Mouse (Mus musculus) hindbrain, embryonic 14.5 days (tissue): ENCODE results near the gene Phlda1. TPM values are rescaled to one million over a fixed set of nuclear protein-coding genes. Genes with fewer than 3 reads are reported as not detected.

ENCODE experiments used
- ATAC-seq: fragments of 200-750 bp; cut with Nextera tagmentation; 2 replicates; pipeline ENCODE4 v1.8.0; 2017; ENCODE audit warnings: moderate number of reproducible peaks, mild to moderate bottlenecking, moderate TSS enrichment, moderate library complexity; ENCODE audit not compliant: low FRiP score
- DNase-seq: peaks from one replicate; pipeline ENCODE4 v3.0.0-alpha.2; 2015; ENCODE audit warnings: low spot score
- H3K27ac ChIP-seq: fragments of 300-500 bp; sonication (generic); 2 replicates; pipeline ENCODE4 v1.5.1; 2014; ENCODE audit warnings: mild to moderate bottlenecking, moderate library complexity
- H3K27me3 ChIP-seq: fragments of 300-500 bp; sonication (generic); 2 replicates; pipeline ENCODE4 v1.6.1; 2014; ENCODE audit warnings: mild to moderate bottlenecking, low read length, mixed read lengths; ENCODE audit not compliant: control insufficient read depth, insufficient read depth
- H3K36me3 ChIP-seq: fragments of 300-500 bp; sonication (generic); replicated peaks from 2 replicates; pipeline ENCODE4 v1.6.1; 2014; ENCODE audit not compliant: control insufficient read depth, insufficient read depth
- H3K4me1 ChIP-seq: fragments of 300-500 bp; sonication (generic); replicated peaks from 2 replicates; pipeline ENCODE4 v1.6.1; 2014; ENCODE audit warnings: antibody characterized with exemption, low read length, mixed read lengths; ENCODE audit not compliant: control insufficient read depth, insufficient read depth
- H3K4me2 ChIP-seq: fragments of 300-500 bp; sonication (generic); replicated peaks from 2 replicates; pipeline ENCODE4 v1.6.1; 2014; ENCODE audit warnings: mild to moderate bottlenecking, moderate library complexity
- H3K4me3 ChIP-seq: fragments of 300-500 bp; sonication (generic); replicated peaks from 2 replicates; pipeline ENCODE4 v1.5.1; 2014; ENCODE audit warnings: mild to moderate bottlenecking, low read length
- H3K9ac ChIP-seq: fragments of 300-500 bp; sonication (generic); 2 replicates; pipeline ENCODE4 v1.6.1; 2014
- H3K9me3 ChIP-seq: fragments of 300-500 bp; sonication (generic); 2 replicates; pipeline ENCODE4 v1.6.1; 2016; ENCODE audit warnings: low read length; ENCODE audit not compliant: control insufficient read depth
- WGBS: fragments of 180-500 bp; shearing (Covaris S2); extraction: QIAGEN DNeasy Blood & Tissue Kit; methylation state at CpG from one replicate; pipeline ENCODE4 v1.1.7; 2014; 5-methylcytosine and 5-hydroxymethylcytosine counted together
- polyA plus RNA-seq: library from polyadenylated mRNA; unstranded; fragments of >200 nt; fragmentation: Nextera tagmentation; extraction: Ambion mirVana; gene quantifications from 2 replicates; pipeline ENCODE4 v1.2.1, GENCODE M21; 2014

The Phlda1 gene
- polyA plus RNA-seq, 1 experiment from 2014 or later, result 66.6 TPM

DNA sequence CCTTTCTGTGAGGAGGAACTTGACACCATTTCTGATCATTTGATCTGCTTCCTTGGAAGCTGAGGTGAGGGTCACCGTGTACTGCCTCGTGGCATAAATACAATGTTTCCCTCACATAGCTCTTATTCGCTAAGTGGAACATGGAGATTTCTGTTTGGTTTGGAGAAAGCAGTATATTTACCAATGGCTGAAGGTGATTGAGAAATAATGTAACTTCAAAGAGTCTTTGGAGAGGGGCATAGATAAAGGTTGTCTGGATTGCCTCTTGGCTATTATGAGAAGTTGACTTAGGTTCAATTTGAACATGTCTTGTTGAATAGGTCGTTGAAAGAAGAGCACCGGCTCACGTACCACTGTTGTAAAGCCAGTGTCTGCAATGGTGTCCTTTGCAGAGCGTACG lies 28.6 kb downstream of the Phlda1 start:
- Histone ChIP-seq H3K4me3 (no peak overlapping the region), H3K4me1 (no peaks in the 10 kb centered on the region; the same call in 1 of the 2 replicates), H3K27ac (no peak overlapping the region), H3K36me3 (no peaks in the 10 kb centered on the region), H3K9ac (no peak overlapping the region), H3K27me3 (no peaks in the 10 kb centered on the region), H3K9me3 (no peaks in the 10 kb centered on the region), H3K4me2 (no peak overlapping the region)
- DNase-seq, result no peak
- 72% methylated on average over 8 of the region's 8 CpGs for WGBS
- no peak for ATAC-seq

DNA sequence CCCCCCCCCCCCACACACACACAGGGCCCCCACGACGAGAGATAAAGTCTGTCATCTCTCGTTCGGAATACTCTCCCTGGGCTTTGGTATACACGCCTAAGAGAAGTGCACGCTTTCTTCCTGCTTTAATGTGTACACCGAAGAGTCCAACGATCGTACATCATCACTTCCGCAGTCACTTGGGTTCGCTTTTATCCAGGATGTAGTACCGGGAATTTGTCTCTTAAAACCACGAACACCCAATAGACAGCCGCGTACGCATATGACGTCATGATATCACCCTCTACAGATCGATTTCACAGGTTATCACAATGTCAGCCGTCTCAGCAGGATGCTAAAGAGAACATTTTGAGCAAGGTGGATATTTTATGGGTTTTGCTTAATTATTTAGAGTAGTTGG lies 31.3 kb downstream of the Phlda1 start:
- Histone ChIP-seq H3K4me1 (no peaks in the 10 kb centered on the region; the same call in 1 of the 2 replicates), H3K9me3 (no peaks in the 10 kb centered on the region), H3K4me3 (no peak overlapping the region), H3K27ac (no peak overlapping the region), H3K4me2 (no peak overlapping the region), H3K27me3 (no peaks in the 10 kb centered on the region), H3K36me3 (no peaks in the 10 kb centered on the region), H3K9ac (no peak overlapping the region)
- WGBS, result 91% methylated on average over 19 of the region's 19 CpGs
- ATAC-seq (no peak; the same call in 1 of the 2 replicates), DNase-seq (no peak)

DNA sequence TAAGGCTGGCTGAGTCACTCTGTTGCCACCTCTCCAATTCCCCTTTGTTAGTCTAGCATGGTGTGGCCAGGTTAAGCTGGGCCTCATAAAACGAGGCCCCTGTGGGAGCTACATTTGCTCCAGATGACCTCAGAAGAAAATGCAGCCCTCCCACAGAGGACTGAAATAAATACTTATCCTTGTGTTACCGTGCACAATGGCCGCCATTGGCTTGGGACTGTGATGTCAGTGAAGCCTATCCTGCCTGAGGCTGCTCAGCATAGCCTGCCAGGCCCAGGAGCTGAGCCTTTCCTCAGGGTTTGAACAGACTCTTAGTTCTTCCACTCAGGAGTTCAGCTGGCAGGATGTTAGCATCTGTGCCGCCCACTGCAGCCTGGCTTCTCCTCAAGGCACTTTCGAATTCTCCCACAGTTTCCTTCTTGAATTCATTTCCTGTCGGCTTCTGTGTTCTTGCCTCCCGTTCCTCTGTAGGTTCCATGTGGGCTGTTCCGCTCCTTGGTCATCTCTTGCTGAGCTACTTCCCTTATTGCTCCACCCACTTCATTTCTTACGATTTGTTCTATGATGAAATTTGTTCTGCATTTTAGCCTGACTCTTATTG lies 33.7 kb downstream of the Phlda1 start:
- Histone ChIP-seq H3K27me3 (no peaks in the 10 kb centered on the region), H3K4me3 (no peak overlapping the region), H3K36me3 (no peaks in the 10 kb centered on the region), H3K4me1 (no peaks in the 10 kb centered on the region; the same call in 1 of the 2 replicates), H3K9me3 (no peaks in the 10 kb centered on the region), H3K27ac (no peak overlapping the region), H3K9ac (no peak overlapping the region), H3K4me2 (no peak overlapping the region)
- DNase-seq (no peak), ATAC-seq (no peak)
- WGBS, result 46% methylated on average over 9 of the region's 9 CpGs

DNA sequence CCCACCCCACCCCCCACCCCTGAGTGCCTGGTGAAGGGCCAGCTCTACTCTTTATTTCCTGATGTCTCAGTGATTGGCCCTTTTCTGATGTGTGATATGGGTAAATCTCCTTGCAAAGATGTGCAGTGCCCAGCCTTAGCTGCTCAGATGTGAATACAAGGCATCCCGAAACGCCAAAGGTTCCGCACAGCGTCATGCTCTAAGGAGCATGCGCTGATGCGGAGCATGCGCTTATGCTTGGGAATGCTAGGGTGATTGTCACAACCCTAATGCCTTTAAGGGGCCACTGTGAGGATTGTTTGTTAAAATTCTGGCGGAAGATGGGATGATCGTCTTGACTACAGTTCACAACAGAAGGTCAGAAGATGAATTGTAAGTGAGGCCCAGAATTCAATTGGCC lies 34.6 kb downstream of the Phlda1 start:
- H3K9me3 ChIP-seq, result no peaks in the 10 kb centered on the region
- H3K36me3 ChIP-seq, result no peaks in the 10 kb centered on the region
- H3K4me2 ChIP-seq, result no peak overlapping the region
- no peak for DNase-seq
- H3K27me3 ChIP-seq, result no peaks in the 10 kb centered on the region
- no peak for ATAC-seq
- H3K4me3 ChIP-seq, result no peak overlapping the region
- H3K4me1 ChIP-seq, result no peaks in the 10 kb centered on the region; the same call in 1 of the 2 replicates
- no peak overlapping the region for H3K9ac ChIP-seq
- whole genome bisulfite sequencing, result 67% methylated on average over 9 of the region's 9 CpGs
- H3K27ac ChIP-seq, result no peak overlapping the region

DNA sequence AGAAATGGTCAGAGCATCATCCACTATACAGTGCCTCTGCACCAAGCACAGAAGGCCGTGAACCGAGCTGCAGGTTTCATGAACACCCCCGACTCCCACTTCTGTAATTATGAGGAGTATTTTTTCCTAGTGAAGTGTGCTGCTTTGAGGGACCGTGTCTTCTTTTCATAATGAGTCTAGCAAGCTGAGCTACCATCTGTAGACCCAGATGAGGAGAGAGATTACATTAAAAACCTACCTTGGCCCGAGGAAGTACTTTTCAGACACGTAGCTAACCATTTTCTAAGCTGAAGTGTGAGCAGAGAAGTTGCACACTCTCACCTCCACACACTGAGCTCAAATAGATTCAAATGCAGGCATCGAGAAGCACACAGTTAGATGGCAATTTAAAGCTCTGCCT lies 37.0 kb downstream of the Phlda1 start:
- Histone ChIP-seq H3K9me3 (no peaks in the 10 kb centered on the region), H3K4me3 (no peak overlapping the region), H3K27me3 (no peaks in the 10 kb centered on the region), H3K36me3 (no peaks in the 10 kb centered on the region), H3K9ac (no peak overlapping the region), H3K4me1 (no peaks in the 10 kb centered on the region), H3K4me2 (no peak overlapping the region), H3K27ac (no peak overlapping the region)
- WGBS, result 86% methylated on average over 7 of the region's 7 CpGs
- DNase-seq, result no peak
- no peak for ATAC-seq

DNA sequence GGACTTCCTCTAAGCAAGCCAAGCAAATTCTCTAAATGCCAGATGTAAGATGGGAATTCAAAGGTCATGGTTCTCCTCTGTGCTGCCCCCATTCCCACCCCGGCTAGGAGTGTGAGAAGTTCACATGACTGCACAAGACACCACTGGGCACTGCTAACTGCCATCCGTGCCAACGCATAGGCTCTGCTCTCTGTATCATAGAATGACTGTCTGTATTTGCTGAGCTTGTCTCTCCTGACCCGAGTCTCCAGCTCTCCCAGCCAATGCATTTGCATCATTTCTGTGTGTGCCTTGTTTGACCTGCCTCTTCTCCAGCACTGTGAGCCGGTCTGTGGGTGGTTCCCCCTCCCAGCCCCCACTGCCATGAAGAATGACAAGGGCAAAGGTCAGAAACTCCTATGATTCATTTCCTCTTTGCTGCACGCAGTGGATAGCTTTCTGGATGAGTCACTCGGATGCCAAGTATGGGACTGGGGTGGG lies 37.7 kb downstream of the Phlda1 start:
- H3K4me2 ChIP-seq, result no peak overlapping the region
- WGBS, result 33% methylated on average over 7 of the region's 7 CpGs
- ATAC-seq, result peak; percentile 8; the same call in 1 of the 2 replicates
- no peaks in the 10 kb centered on the region for H3K27me3 ChIP-seq
- H3K9ac ChIP-seq, result no peak overlapping the region
- H3K27ac ChIP-seq, result no peak overlapping the region
- H3K9me3 ChIP-seq, result no peaks in the 10 kb centered on the region
- H3K36me3 ChIP-seq, result no peaks in the 10 kb centered on the region
- H3K4me3 ChIP-seq, result no peak overlapping the region
- H3K4me1 ChIP-seq, result no peaks in the 10 kb centered on the region
- no peak for DNase-seq

DNA sequence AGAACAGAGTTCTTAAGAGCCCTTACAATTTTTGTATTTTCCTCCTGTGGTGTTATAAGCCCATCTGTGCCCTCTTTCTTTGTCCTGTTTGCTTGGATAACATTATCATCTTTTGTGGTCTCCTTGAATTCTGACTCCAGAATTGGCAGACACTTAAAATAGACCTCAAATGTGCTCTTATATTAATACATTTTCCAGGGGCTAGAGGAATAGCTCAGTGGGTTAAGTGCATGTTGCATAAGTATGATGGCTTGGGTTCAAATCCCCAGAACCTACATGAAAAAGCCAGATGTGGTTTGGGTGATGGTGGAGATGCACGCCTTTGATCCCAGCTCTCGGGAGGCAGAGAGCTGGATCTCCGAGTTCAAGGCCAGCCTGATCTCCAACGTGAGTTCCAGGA lies 38.2 kb downstream of the Phlda1 start:
- no peak for DNase-seq
- no peak overlapping the region for H3K4me2 ChIP-seq
- H3K4me1 ChIP-seq, result no peaks in the 10 kb centered on the region
- no peaks in the 10 kb centered on the region for H3K27me3 ChIP-seq
- no peak overlapping the region for H3K4me3 ChIP-seq
- ATAC-seq, result no peak
- no peaks in the 10 kb centered on the region for H3K36me3 ChIP-seq
- no peak overlapping the region for H3K9ac ChIP-seq
- no peak overlapping the region for H3K27ac ChIP-seq
- WGBS, result 76% methylated on average over 4 of the region's 4 CpGs
- no peaks in the 10 kb centered on the region for H3K9me3 ChIP-seq

DNA sequence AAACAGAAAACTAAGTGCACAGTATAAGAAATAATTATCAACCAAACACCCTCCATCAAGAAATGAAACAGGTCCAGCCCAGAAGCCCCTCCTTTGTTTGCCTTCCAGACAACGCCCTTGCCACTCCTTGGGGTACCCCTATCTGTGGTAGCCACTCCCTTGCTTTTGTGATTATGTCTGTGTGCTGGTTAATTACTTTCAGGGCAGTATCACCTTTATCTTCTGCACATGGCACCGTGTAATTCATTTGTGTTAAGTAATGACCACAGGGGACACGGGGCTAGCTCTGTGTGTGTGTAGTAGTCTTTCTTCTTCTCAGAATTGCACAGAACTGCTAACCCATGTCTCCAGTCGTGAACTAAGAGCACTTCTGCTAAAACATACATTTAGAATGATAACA lies 39.6 kb downstream of the Phlda1 start:
- H3K27me3 ChIP-seq, result no peaks in the 10 kb centered on the region
- H3K36me3 ChIP-seq, result no peaks in the 10 kb centered on the region
- no peak overlapping the region for H3K27ac ChIP-seq
- 64% methylated on average over 4 of the region's 4 CpGs for WGBS
- H3K4me2 ChIP-seq, result no peak overlapping the region
- H3K9me3 ChIP-seq, result no peaks in the 10 kb centered on the region
- H3K4me3 ChIP-seq, result no peak overlapping the region
- no peaks in the 10 kb centered on the region for H3K4me1 ChIP-seq
- no peak for ATAC-seq
- DNase-seq, result no peak
- no peak overlapping the region for H3K9ac ChIP-seq

DNA sequence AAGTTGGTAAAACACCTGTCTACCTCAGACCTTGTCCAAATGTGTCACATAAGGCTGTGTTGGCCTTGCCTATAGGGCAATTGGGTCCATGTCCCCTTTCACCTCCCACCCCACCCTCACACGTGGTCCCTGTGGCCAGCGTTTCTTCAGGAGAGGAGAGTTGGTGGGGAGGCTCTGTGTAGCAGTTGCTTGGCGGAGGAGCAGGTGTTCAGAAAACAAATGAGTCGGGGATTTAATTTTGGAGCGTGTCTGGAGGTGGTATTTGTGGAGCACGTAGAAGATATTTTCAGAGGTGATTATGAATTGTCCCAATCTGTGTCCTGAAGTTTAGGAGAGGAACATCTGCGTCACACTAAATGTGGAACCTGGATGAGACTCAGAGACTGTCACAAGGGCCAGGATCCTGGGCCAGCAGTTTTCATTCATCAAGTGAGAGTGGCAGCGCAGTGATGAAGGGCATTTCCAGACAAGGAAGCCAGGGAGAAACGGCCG lies 41.8 kb downstream of the Phlda1 start:
- no peak for DNase-seq
- no peak for ATAC-seq
- Histone ChIP-seq H3K9ac (no peak overlapping the region), H3K4me3 (no peak overlapping the region), H3K9me3 (no peaks in the 10 kb centered on the region), H3K36me3 (no peaks in the 10 kb centered on the region), H3K4me1 (no peaks in the 10 kb centered on the region), H3K4me2 (no peak overlapping the region), H3K27me3 (no peaks in the 10 kb centered on the region), H3K27ac (no peak overlapping the region)
- 70% methylated on average over 10 of the region's 10 CpGs for WGBS
